Mouse (Mus musculus) embryonic facial prominence, embryonic 13.5 days (tissue): ENCODE measurements at regions not wholly inside any gene's neighbourhood (a gene's known extent, or its start where the extent isn't known, plus 50 kb on each side); places are given as distances from the start of the nearest gene placed in this dataset.

ENCODE experiments used
- ATAC-seq: fragments of 200-750 bp; cut with Nextera tagmentation; 2 replicates; pipeline ENCODE4 v1.8.0; 2017; ENCODE audit warnings: low read depth; ENCODE audit not compliant: insufficient number of reproducible peaks, insufficient read depth, low FRiP score, low TSS enrichment
- H3K27ac ChIP-seq: fragments of 300-500 bp; sonication (generic); 2 replicates; pipeline ENCODE4 v1.5.1; 2015; ENCODE audit warnings: moderate library complexity, mild to moderate bottlenecking, inconsistent platforms
- H3K27me3 ChIP-seq: fragments of 300-500 bp; sonication (generic); 2 replicates; pipeline ENCODE4 v1.6.1; 2015; ENCODE audit warnings: mild to moderate bottlenecking, inconsistent platforms
- H3K36me3 ChIP-seq: fragments of 300-500 bp; sonication (generic); 2 replicates; pipeline ENCODE4 v1.6.1; 2015; ENCODE audit warnings: mild to moderate bottlenecking, inconsistent platforms
- H3K4me1 ChIP-seq: fragments of 300-500 bp; sonication (generic); 2 replicates; pipeline ENCODE4 v1.6.1; 2015; ENCODE audit warnings: inconsistent platforms
- H3K4me2 ChIP-seq: fragments of 300-500 bp; sonication (generic); 2 replicates; pipeline ENCODE4 v1.6.1; 2015; ENCODE audit warnings: moderate library complexity, mild to moderate bottlenecking, inconsistent platforms
- H3K4me3 ChIP-seq: fragments of 300-500 bp; sonication (generic); 2 replicates; pipeline ENCODE4 v1.5.1; 2015; ENCODE audit warnings: mild to moderate bottlenecking, inconsistent platforms
- H3K9ac ChIP-seq: fragments of 300-500 bp; sonication (generic); 2 replicates; pipeline ENCODE4 v1.6.1; 2015; ENCODE audit warnings: mild to moderate bottlenecking, inconsistent platforms
- H3K9me3 ChIP-seq: fragments of 300-500 bp; sonication (generic); 2 replicates; pipeline ENCODE4 v1.6.1; 2016; ENCODE audit warnings: inconsistent platforms
- WGBS: fragments of 180-500 bp; shearing (Covaris S2); methylation state at CpG from one replicate; pipeline ENCODE4 v1.1.7; 2015; ENCODE audit warnings: mixed read lengths; 5-methylcytosine and 5-hydroxymethylcytosine counted together

GRCm38 (mm10) chr3:105354123-105354931 is 97.8 kb upstream of the Kcnd3 start:
- WGBS = 73% methylated on average over 16 of the region's 16 CpGs
- no peak overlapping the region for H3K9ac ChIP-seq
- H3K27me3 ChIP-seq = no peaks in the 10 kb centered on the region
- H3K27ac ChIP-seq = no peak overlapping the region
- no peaks in the 10 kb centered on the region for H3K4me1 ChIP-seq
- H3K4me2 ChIP-seq = no peak overlapping the region
- no peaks in the 10 kb centered on the region for H3K36me3 ChIP-seq
- H3K9me3 ChIP-seq = no peaks in the 10 kb centered on the region
- ATAC-seq = no peak
- H3K4me3 ChIP-seq = no peak overlapping the region

GRCm38 (mm10) chr3:105357511-105357910 is 94.6 kb upstream of the Kcnd3 start:
- Histone ChIP-seq H3K36me3 (no peaks in the 10 kb centered on the region), H3K27ac (no peak overlapping the region), H3K4me3 (no peak overlapping the region), H3K4me2 (no peak overlapping the region), H3K27me3 (no peaks in the 10 kb centered on the region), H3K9ac (no peak overlapping the region), H3K9me3 (no peaks in the 10 kb centered on the region), H3K4me1 (no peaks in the 10 kb centered on the region)
- ATAC-seq = no peak
- 68% methylated on average over 2 of the region's 2 CpGs for WGBS

- H3K4me3 ChIP-seq = no peak overlapping the region
- H3K4me1 ChIP-seq = no peaks in the 10 kb centered on the region
- H3K27me3 ChIP-seq = no peaks in the 10 kb centered on the region
- H3K27ac ChIP-seq = no peak overlapping the region
- ATAC-seq = no peak
- H3K9me3 ChIP-seq = no peaks in the 10 kb centered on the region
- H3K36me3 ChIP-seq = no peaks in the 10 kb centered on the region
- WGBS = 60% methylated on average over 3 of the region's 3 CpGs
- no peak overlapping the region for H3K4me2 ChIP-seq
- H3K9ac ChIP-seq = no peak overlapping the region
These were observed 92.5 kb upstream of the Kcnd3 start for GRCm38 (mm10) chr3:105359636-105360035.

GRCm38 (mm10) chr3:105364685-105365084 is 87.4 kb upstream of the Kcnd3 start:
- no peak overlapping the region for H3K4me3 ChIP-seq
- ATAC-seq = no peak
- 80% methylated on average over 5 of the region's 5 CpGs for WGBS

GRCm38 (mm10) chr3:105366806-105367205 is 85.3 kb upstream of the Kcnd3 start:
- Histone ChIP-seq H3K27ac (no peak overlapping the region), H3K9ac (no peak overlapping the region), H3K36me3 (no peaks in the 10 kb centered on the region), H3K4me1 (0 out of 2 replicates have a peak, but pooled peaks cover 7% of the 10 kb centered on the region), H3K9me3 (no peaks in the 10 kb centered on the region), H3K4me3 (no peak overlapping the region), H3K4me2 (no peak overlapping the region), H3K27me3 (no peaks in the 10 kb centered on the region; the same call in 1 of the 2 replicates)
- no peak for ATAC-seq
- WGBS = 89% methylated on average over 6 of the region's 6 CpGs

More at GRCm38 (mm10) chr3:105364685-105365084, 87.4 kb upstream of the Kcnd3 start:
- no peaks in the 10 kb centered on the region; the same call in 1 of the 2 replicates for H3K27me3 ChIP-seq
- H3K36me3 ChIP-seq = no peaks in the 10 kb centered on the region
- no peaks in the 10 kb centered on the region for H3K9me3 ChIP-seq
- H3K27ac ChIP-seq = no peak overlapping the region
- H3K4me2 ChIP-seq = no peak overlapping the region
- no peak overlapping the region for H3K9ac ChIP-seq
- H3K4me1 ChIP-seq = 0 out of 2 replicates have a peak, but pooled peaks cover under 1% of the 10 kb centered on the region

- Histone ChIP-seq H3K4me3 (no peak overlapping the region), H3K4me2 (no peak overlapping the region), H3K9me3 (no peaks in the 10 kb centered on the region), H3K27ac (no peak overlapping the region), H3K9ac (no peak overlapping the region), H3K4me1 (0 out of 2 replicates have a peak, but pooled peaks cover 7% of the 10 kb centered on the region), H3K36me3 (no peaks in the 10 kb centered on the region), H3K27me3 (no peaks in the 10 kb centered on the region; the same call in 1 of the 2 replicates)
- WGBS = 74% methylated on average over 8 of the region's 8 CpGs
- no peak for ATAC-seq
These were observed 84.2 kb upstream of the Kcnd3 start for GRCm38 (mm10) chr3:105367972-105368371.

GRCm38 (mm10) chr3:105372371-105372828 is 79.7 kb upstream of the Kcnd3 start:
- 71% methylated on average over 6 of the region's 6 CpGs for WGBS
- Histone ChIP-seq H3K9ac (no peak overlapping the region), H3K9me3 (no peaks in the 10 kb centered on the region), H3K27ac (no peak overlapping the region), H3K27me3 (no peaks in the 10 kb centered on the region), H3K4me1 (0 out of 2 replicates have a peak, but pooled peaks cover 7% of the 10 kb centered on the region), H3K36me3 (no peaks in the 10 kb centered on the region), H3K4me2 (no peak overlapping the region), H3K4me3 (no peak overlapping the region)
- ATAC-seq = no peak

GRCm38 (mm10) chr3:105374306-105374705 is 77.8 kb upstream of the Kcnd3 start:
- Histone ChIP-seq H3K27ac (no peak overlapping the region), H3K9me3 (no peaks in the 10 kb centered on the region), H3K27me3 (no peaks in the 10 kb centered on the region), H3K9ac (no peak overlapping the region), H3K36me3 (no peaks in the 10 kb centered on the region), H3K4me2 (no peak overlapping the region), H3K4me1 (0 out of 2 replicates have a peak, but pooled peaks cover 7% of the 10 kb centered on the region), H3K4me3 (no peak overlapping the region)
- WGBS = 77% methylated on average over 1 of the region's 1 CpGs
- ATAC-seq = no peak

GRCm38 (mm10) chr3:105374836-105375235 is 77.3 kb upstream of the Kcnd3 start:
- Histone ChIP-seq H3K4me2 (no peak overlapping the region), H3K9ac (no peak overlapping the region), H3K36me3 (no peaks in the 10 kb centered on the region), H3K27ac (no peak overlapping the region), H3K27me3 (no peaks in the 10 kb centered on the region), H3K9me3 (no peaks in the 10 kb centered on the region), H3K4me3 (no peak overlapping the region), H3K4me1 (0 out of 2 replicates have a peak, but pooled peaks cover 5% of the 10 kb centered on the region)
- no peak for ATAC-seq

- H3K27me3 ChIP-seq = no peaks in the 10 kb centered on the region
- no peak for ATAC-seq
These were observed 76.7 kb upstream of the Kcnd3 start for GRCm38 (mm10) chr3:105375383-105375782.

GRCm38 (mm10) chr3:105375820-105376219 is 76.3 kb upstream of the Kcnd3 start:
- Histone ChIP-seq H3K36me3 (no peaks in the 10 kb centered on the region), H3K9me3 (no peaks in the 10 kb centered on the region), H3K4me3 (no peak overlapping the region), H3K4me2 (no peak overlapping the region), H3K4me1 (no peaks in the 10 kb centered on the region), H3K27me3 (no peaks in the 10 kb centered on the region), H3K9ac (no peak overlapping the region), H3K27ac (no peak overlapping the region)
- no peak for ATAC-seq
- WGBS = 86% methylated on average over 7 of the region's 7 CpGs

More at GRCm38 (mm10) chr3:105375383-105375782, 76.7 kb upstream of the Kcnd3 start:
- no peak overlapping the region for H3K4me2 ChIP-seq
- no peaks in the 10 kb centered on the region for H3K36me3 ChIP-seq
- 0 out of 2 replicates have a peak, but pooled peaks cover 2% of the 10 kb centered on the region for H3K4me1 ChIP-seq
- no peak overlapping the region for H3K4me3 ChIP-seq
- H3K27ac ChIP-seq = no peak overlapping the region
- 45% methylated on average over 5 of the region's 5 CpGs for WGBS
- no peaks in the 10 kb centered on the region for H3K9me3 ChIP-seq
- H3K9ac ChIP-seq = no peak overlapping the region

- Histone ChIP-seq H3K27me3 (no peaks in the 10 kb centered on the region), H3K27ac (no peak overlapping the region), H3K4me2 (no peak overlapping the region), H3K36me3 (no peaks in the 10 kb centered on the region), H3K9me3 (no peaks in the 10 kb centered on the region), H3K4me1 (no peaks in the 10 kb centered on the region), H3K9ac (no peak overlapping the region), H3K4me3 (no peak overlapping the region)
- ATAC-seq = no peak
- 66% methylated on average over 5 of the region's 5 CpGs for WGBS
These were observed 75.8 kb upstream of the Kcnd3 start for GRCm38 (mm10) chr3:105376346-105376745.
